27 mouse cellular contexts compared by ENCODE assay signal in genomic region chr17:26695193-26695592, GRCm38 (mm10).
"Had no signal": no experiment of that assay in that cellular context is flagged by ENCODE, and none has a peak within 500 bp of the region (broad histone marks: within the 10 kb centered on the region; RNA-seq: fewer than 3 reads in every experiment).

No protein-coding gene starts in this region.

- H3K9ac ChIP-seq: heart, embryonic 13.5 days; heart, embryonic 15.5 days; hindbrain, embryonic 13.5 days; hindbrain, embryonic 15.5 days; kidney, embryonic 15.5 days; limb, embryonic 13.5 days; limb, embryonic 15.5 days; liver, embryonic 12.5 days; liver, embryonic 14.5 days had no signal

- H3K4me3 ChIP-seq: heart, adult 2 months; heart, embryonic 13.5 days; heart, embryonic 15.5 days; hindbrain, embryonic 13.5 days; hindbrain, embryonic 15.5 days; kidney, embryonic 15.5 days; limb, embryonic 13.5 days; limb, embryonic 15.5 days; liver, embryonic 12.5 days had no signal

- H3K27me3 ChIP-seq: heart, embryonic 13.5 days; heart, embryonic 15.5 days; hindbrain, embryonic 13.5 days; hindbrain, embryonic 15.5 days; kidney, embryonic 15.5 days; limb, embryonic 13.5 days; limb, embryonic 15.5 days; liver, embryonic 12.5 days had no signal

- H3K4me1 ChIP-seq: hindbrain, embryonic 15.5 days had no signal

- DNase-seq: gastrocnemius, postnatal 14 days; gastrocnemius, postnatal 36 days; heart, adult 11 months; heart, adult 2 months; heart, postnatal 14 days; heart, postnatal 36 days; kidney, adult 11 months; kidney, adult 2 months; kidney, adult 9 months; kidney, postnatal 14 days; kidney, postnatal 36 days; layer of hippocampus, adult 9-11 months; layer of hippocampus, postnatal 36 days; left cerebral cortex, postnatal 4 days had no signal

- H3K4me2 ChIP-seq: heart, embryonic 11.5 days; heart, embryonic 13.5 days; heart, embryonic 15.5 days; hindbrain, embryonic 13.5 days; hindbrain, embryonic 15.5 days; kidney, embryonic 15.5 days; limb, embryonic 13.5 days; limb, embryonic 15.5 days; liver, embryonic 12.5 days had no signal

- H3K27ac ChIP-seq: heart, adult 2 months; heart, embryonic 13.5 days; heart, embryonic 15.5 days; hindbrain, embryonic 13.5 days; hindbrain, embryonic 15.5 days; hindbrain, postnatal 0 days; kidney, embryonic 15.5 days; kidney, postnatal 0 days; limb, embryonic 13.5 days; limb, embryonic 15.5 days; liver, embryonic 12.5 days; liver, embryonic 14.5 days had no signal

- H3K9me3 ChIP-seq: heart, embryonic 13.5 days; heart, embryonic 15.5 days; hindbrain, embryonic 13.5 days; hindbrain, embryonic 15.5 days; kidney, embryonic 15.5 days; limb, embryonic 13.5 days; limb, embryonic 15.5 days; liver, embryonic 12.5 days had no signal

- ATAC-seq: hindbrain, postnatal 0 days; intestine, embryonic 16.5 days; liver, embryonic 12.5 days had no signal
